Mouse (Mus musculus): ENCODE measurements around the gene Tmem164. TPM values are rescaled to one million over a fixed set of nuclear protein-coding genes. Genes with fewer than 3 reads are reported as not detected.

Gene Tmem164
- polyA plus RNA-seq, 1 experiment from 2014 or later = 79.2 TPM

- Histone ChIP-seq H3K4me1 (peaks cover 19% of the 10 kb centered on the region), H3K27ac (no peak overlapping the region), H3K27me3 (ENCODE audit: low read depth, poor library complexity, severe bottlenecking) (peaks cover 88% of the 10 kb centered on the region), H3K9me3 (replicated peaks) (no peaks in the 10 kb centered on the region), H3K36me3 (no peaks in the 10 kb centered on the region), H3K4me3 (no peak overlapping the region)
- 39% methylated on average over 1 of the region's 1 CpGs for WGBS
- no peak for DNase-seq (ENCODE audit: low spot score)
Observed at GRCm38 (mm10) chrX:142827644-142828043, 146.4 kb downstream of the Tmem164 start.

- 69% methylated on average over 13 of the region's 13 CpGs for WGBS
- Histone ChIP-seq H3K4me3 (no peak overlapping the region), H3K27me3 (ENCODE audit: low read depth, poor library complexity, severe bottlenecking) (peaks cover 88% of the 10 kb centered on the region), H3K27ac (no peak overlapping the region), H3K9me3 (replicated peaks) (no peaks in the 10 kb centered on the region), H3K4me1 (peaks cover 16% of the 10 kb centered on the region), H3K36me3 (peaks cover under 1% of the 10 kb centered on the region; the same call in 1 of the 2 replicates)
- no peak for DNase-seq (ENCODE audit: low spot score)
Observed at GRCm38 (mm10) chrX:142828184-142828908, 147.1 kb downstream of the Tmem164 start.

GRCm38 (mm10) chrX:142829267-142829666, 148.1 kb downstream of the Tmem164 start:
- no peak for DNase-seq (ENCODE audit: low spot score)
- 78% methylated on average over 2 of the region's 2 CpGs for WGBS
- peaks cover 88% of the 10 kb centered on the region for H3K27me3 ChIP-seq (ENCODE audit: low read depth, poor library complexity, severe bottlenecking)
- peaks cover 8% of the 10 kb centered on the region for H3K4me1 ChIP-seq
- no peaks in the 10 kb centered on the region for H3K9me3 ChIP-seq (replicated peaks)
- peaks cover 10% of the 10 kb centered on the region for H3K36me3 ChIP-seq
- no peak overlapping the region for H3K27ac ChIP-seq
- H3K4me3 ChIP-seq = no peak overlapping the region

GRCm38 (mm10) chrX:142829866-142830470, 148.8 kb downstream of the Tmem164 start:
- H3K36me3 ChIP-seq = peaks cover 17% of the 10 kb centered on the region
- no peak overlapping the region for H3K4me3 ChIP-seq
- no peaks in the 10 kb centered on the region for H3K9me3 ChIP-seq (replicated peaks)
- 94% methylated on average over 12 of the region's 12 CpGs for WGBS
- H3K27me3 ChIP-seq (ENCODE audit: low read depth, poor library complexity, severe bottlenecking) = peaks cover 89% of the 10 kb centered on the region
- DNase-seq (ENCODE audit: low spot score) = no peak
- H3K27ac ChIP-seq = no peak overlapping the region
- H3K4me1 ChIP-seq = peaks cover 8% of the 10 kb centered on the region

GRCm38 (mm10) chrX:142830572-142830971, 149.4 kb downstream of the Tmem164 start:
- Histone ChIP-seq H3K27ac (no peak overlapping the region), H3K4me3 (no peak overlapping the region), H3K36me3 (peaks cover 21% of the 10 kb centered on the region), H3K27me3 (ENCODE audit: low read depth, poor library complexity, severe bottlenecking) (peaks cover 91% of the 10 kb centered on the region), H3K9me3 (replicated peaks) (no peaks in the 10 kb centered on the region), H3K4me1 (peaks cover 8% of the 10 kb centered on the region)
- DNase-seq (ENCODE audit: low spot score) = no peak
- 91% methylated on average over 6 of the region's 6 CpGs for WGBS

GRCm38 (mm10) chrX:142832221-142832620, 151.0 kb downstream of the Tmem164 start:
- peaks cover 91% of the 10 kb centered on the region for H3K27me3 ChIP-seq (ENCODE audit: low read depth, poor library complexity, severe bottlenecking)
- no peak overlapping the region for H3K4me3 ChIP-seq
- H3K9me3 ChIP-seq (replicated peaks) = no peaks in the 10 kb centered on the region
- WGBS = 67% methylated on average over 3 of the region's 3 CpGs
- H3K27ac ChIP-seq = no peak overlapping the region
- no peak for DNase-seq (ENCODE audit: low spot score)
- peaks cover 8% of the 10 kb centered on the region for H3K4me1 ChIP-seq
- H3K36me3 ChIP-seq = peaks cover 34% of the 10 kb centered on the region

- no peak overlapping the region for H3K27ac ChIP-seq
- no peak for DNase-seq (ENCODE audit: low spot score)
- H3K4me3 ChIP-seq = no peak overlapping the region
- 76% methylated on average over 13 of the region's 13 CpGs for WGBS
- no peaks in the 10 kb centered on the region for H3K9me3 ChIP-seq (replicated peaks)
- H3K4me1 ChIP-seq = peaks cover 8% of the 10 kb centered on the region
- H3K27me3 ChIP-seq (ENCODE audit: low read depth, poor library complexity, severe bottlenecking) = peaks cover 94% of the 10 kb centered on the region
- H3K36me3 ChIP-seq = peaks cover 34% of the 10 kb centered on the region
Observed at GRCm38 (mm10) chrX:142833164-142833796, 152.1 kb downstream of the Tmem164 start.

- H3K4me3 ChIP-seq = no peak overlapping the region
- WGBS = 90% methylated on average over 6 of the region's 6 CpGs
- peaks cover 8% of the 10 kb centered on the region for H3K4me1 ChIP-seq
- peaks cover 97% of the 10 kb centered on the region for H3K27me3 ChIP-seq (ENCODE audit: low read depth, poor library complexity, severe bottlenecking)
- peaks cover 34% of the 10 kb centered on the region for H3K36me3 ChIP-seq
- no peak overlapping the region for H3K27ac ChIP-seq
- no peak for DNase-seq (ENCODE audit: low spot score)
- H3K9me3 ChIP-seq (replicated peaks) = no peaks in the 10 kb centered on the region
Observed at GRCm38 (mm10) chrX:142834807-142835206, 153.6 kb downstream of the Tmem164 start.

- peaks cover 95% of the 10 kb centered on the region for H3K27me3 ChIP-seq (ENCODE audit: low read depth, poor library complexity, severe bottlenecking)
- DNase-seq (ENCODE audit: low spot score) = no peak
- no peak overlapping the region for H3K4me3 ChIP-seq
- no peaks in the 10 kb centered on the region for H3K9me3 ChIP-seq (replicated peaks)
- H3K4me1 ChIP-seq = peaks cover 8% of the 10 kb centered on the region
- H3K27ac ChIP-seq = no peak overlapping the region
- 92% methylated on average over 7 of the region's 7 CpGs for WGBS
- peaks cover 34% of the 10 kb centered on the region for H3K36me3 ChIP-seq
Observed at GRCm38 (mm10) chrX:142836399-142836798, 155.2 kb downstream of the Tmem164 start.

- 96% methylated on average over 3 of the region's 3 CpGs for WGBS
- H3K4me3 ChIP-seq = no peak overlapping the region
- peaks cover 42% of the 10 kb centered on the region for H3K36me3 ChIP-seq
- peaks cover 98% of the 10 kb centered on the region for H3K27me3 ChIP-seq (ENCODE audit: low read depth, poor library complexity, severe bottlenecking)
- DNase-seq (ENCODE audit: low spot score) = no peak
- H3K9me3 ChIP-seq (replicated peaks) = no peaks in the 10 kb centered on the region
- H3K4me1 ChIP-seq = peaks cover 7% of the 10 kb centered on the region
- H3K27ac ChIP-seq = no peak overlapping the region
Observed at GRCm38 (mm10) chrX:142837316-142837715, 156.1 kb downstream of the Tmem164 start.

GRCm38 (mm10) chrX:142838841-142839240, 157.6 kb downstream of the Tmem164 start:
- 78% methylated on average over 2 of the region's 2 CpGs for WGBS
- no peaks in the 10 kb centered on the region for H3K4me1 ChIP-seq
- H3K27ac ChIP-seq = no peak overlapping the region
- peaks cover 90% of the 10 kb centered on the region for H3K27me3 ChIP-seq (ENCODE audit: low read depth, poor library complexity, severe bottlenecking)
- DNase-seq (ENCODE audit: low spot score) = no peak
- H3K36me3 ChIP-seq = peaks cover 37% of the 10 kb centered on the region
- H3K4me3 ChIP-seq = no peak overlapping the region
- no peaks in the 10 kb centered on the region for H3K9me3 ChIP-seq (replicated peaks)

- 87% methylated on average over 7 of the region's 7 CpGs for WGBS
- no peaks in the 10 kb centered on the region for H3K4me1 ChIP-seq
- no peaks in the 10 kb centered on the region for H3K9me3 ChIP-seq (replicated peaks)
- no peak overlapping the region for H3K27ac ChIP-seq
- DNase-seq (ENCODE audit: low spot score) = no peak
- no peak overlapping the region for H3K4me3 ChIP-seq
- H3K27me3 ChIP-seq (ENCODE audit: low read depth, poor library complexity, severe bottlenecking) = peaks cover 88% of the 10 kb centered on the region
- H3K36me3 ChIP-seq = peaks cover 31% of the 10 kb centered on the region
Observed at GRCm38 (mm10) chrX:142839411-142839810, 158.2 kb downstream of the Tmem164 start.

- H3K36me3 ChIP-seq = peaks cover 8% of the 10 kb centered on the region; the same call in 1 of the 2 replicates
- no peak for DNase-seq (ENCODE audit: low spot score)
- H3K4me1 ChIP-seq = no peaks in the 10 kb centered on the region
- H3K27ac ChIP-seq = no peak overlapping the region
- no peaks in the 10 kb centered on the region for H3K9me3 ChIP-seq (replicated peaks)
- H3K27me3 ChIP-seq (ENCODE audit: low read depth, poor library complexity, severe bottlenecking) = peaks cover 80% of the 10 kb centered on the region
- no peak overlapping the region for H3K4me3 ChIP-seq
- 81% methylated on average over 4 of the region's 4 CpGs for WGBS
Observed at GRCm38 (mm10) chrX:142841916-142842315, 160.7 kb downstream of the Tmem164 start.

Measured in limb, embryonic 10.5 days (tissue).